16 mouse cellular contexts compared by ENCODE assay signal in genomic region chr11:45514415-45515271, GRCm38 (mm10).
DNase-seq lines count a peak whose midpoint lies in the region; ATAC-seq and TF ChIP-seq lines count a peak whose summit lies in the region.
"Had no signal": no experiment of that assay in that cellular context is flagged by ENCODE, and none has a peak within 500 bp of the region (broad histone marks: within the 10 kb centered on the region; RNA-seq: fewer than 3 reads in every experiment).

No protein-coding gene starts in this region.

- no peak overlapping the region for H3K9ac ChIP-seq in midbrain, embryonic 12.5 days (replicated peaks)
- H3K9ac ChIP-seq in embryonic facial prominence, embryonic 13.5 days = no peak overlapping the region
- no peak overlapping the region for H3K9ac ChIP-seq in hindbrain, embryonic 16.5 days (ENCODE audit: low read depth, low read length)
- no peak overlapping the region for H3K9ac ChIP-seq in midbrain, postnatal 0 days (replicated peaks; ENCODE audit: low read length, poor library complexity, severe bottlenecking)
- no peak overlapping the region for H3K9ac ChIP-seq in forebrain, embryonic 13.5 days
- H3K9ac ChIP-seq: forebrain, embryonic 15.5 days; liver, embryonic 15.5 days had no signal

- H3K9me3 ChIP-seq in midbrain, embryonic 12.5 days = 0 out of 2 replicates have a peak, but pooled peaks cover 6% of the 10 kb centered on the region
- H3K9me3 ChIP-seq in midbrain, embryonic 10.5 days (replicated peaks) = 0 out of 2 replicates have a peak, but pooled peaks cover 4% of the 10 kb centered on the region
- peaks cover 4% of the 10 kb centered on the region; the same call in 1 of the 2 replicates for H3K9me3 ChIP-seq in embryonic facial prominence, embryonic 13.5 days
- H3K9me3 ChIP-seq in hindbrain, embryonic 16.5 days (ENCODE audit: control insufficient read depth, low read length) = no peaks in the 10 kb centered on the region
- H3K9me3 ChIP-seq in midbrain, postnatal 0 days (ENCODE audit: low read length) = no peaks in the 10 kb centered on the region
- no peaks in the 10 kb centered on the region for H3K9me3 ChIP-seq in forebrain, embryonic 13.5 days (replicated peaks)
- H3K9me3 ChIP-seq: forebrain, embryonic 15.5 days; liver, embryonic 15.5 days had no signal

- no peaks in the 10 kb centered on the region for H3K4me1 ChIP-seq in midbrain, embryonic 12.5 days
- H3K4me1 ChIP-seq in midbrain, embryonic 10.5 days = no peaks in the 10 kb centered on the region
- peaks cover 14% of the 10 kb centered on the region for H3K4me1 ChIP-seq in embryonic facial prominence, embryonic 13.5 days
- no peaks in the 10 kb centered on the region for H3K4me1 ChIP-seq in hindbrain, embryonic 16.5 days (ENCODE audit: control insufficient read depth, insufficient read depth, low read depth, low read length)
- no peaks in the 10 kb centered on the region for H3K4me1 ChIP-seq in midbrain, postnatal 0 days (ENCODE audit: insufficient read depth, low read length)
- H3K4me1 ChIP-seq in forebrain, embryonic 13.5 days = no peaks in the 10 kb centered on the region
- H3K4me1 ChIP-seq: forebrain, embryonic 15.5 days; liver, embryonic 15.5 days had no signal

- H3K36me3 ChIP-seq in midbrain, embryonic 12.5 days = no peaks in the 10 kb centered on the region
- H3K36me3 ChIP-seq in midbrain, embryonic 10.5 days = no peaks in the 10 kb centered on the region
- H3K36me3 ChIP-seq in embryonic facial prominence, embryonic 13.5 days = no peaks in the 10 kb centered on the region
- H3K36me3 ChIP-seq in hindbrain, embryonic 16.5 days (ENCODE audit: control insufficient read depth, insufficient read depth, low read length) = no peaks in the 10 kb centered on the region
- H3K36me3 ChIP-seq in midbrain, postnatal 0 days (ENCODE audit: insufficient read depth, low read length) = no peaks in the 10 kb centered on the region
- H3K36me3 ChIP-seq in forebrain, embryonic 13.5 days (ENCODE audit: poor library complexity, severe bottlenecking) = no peaks in the 10 kb centered on the region
- H3K36me3 ChIP-seq: forebrain, embryonic 15.5 days; liver, embryonic 15.5 days had no signal

- no peak overlapping the region for H3K4me2 ChIP-seq in midbrain, embryonic 12.5 days (replicated peaks)
- H3K4me2 ChIP-seq in embryonic facial prominence, embryonic 13.5 days = no peak overlapping the region
- H3K4me2 ChIP-seq in hindbrain, embryonic 16.5 days (ENCODE audit: low read length) = no peak overlapping the region
- no peak overlapping the region for H3K4me2 ChIP-seq in midbrain, postnatal 0 days (ENCODE audit: low read depth, low read length, poor library complexity, severe bottlenecking)
- H3K4me2 ChIP-seq in forebrain, embryonic 13.5 days = no peak overlapping the region
- H3K4me2 ChIP-seq: forebrain, embryonic 15.5 days; liver, embryonic 15.5 days had no signal

- 0 out of 2 replicates have a peak overlapping the region, but pooled peaks have one; percentile 4 for H3K27ac ChIP-seq in midbrain, embryonic 12.5 days (replicated peaks)
- H3K27ac ChIP-seq in midbrain, embryonic 10.5 days (replicated peaks) = no peak overlapping the region
- 0 out of 2 replicates have a peak overlapping the region, but pooled peaks have one; percentile 3 for H3K27ac ChIP-seq in embryonic facial prominence, embryonic 13.5 days
- peak overlapping the region; percentile 52 for H3K27ac ChIP-seq in hindbrain, embryonic 16.5 days (ENCODE audit: low read depth, low read length)
- H3K27ac ChIP-seq in midbrain, postnatal 0 days (ENCODE audit: low read depth, low read length) = no peak overlapping the region
- H3K27ac ChIP-seq in forebrain, embryonic 13.5 days = no peak overlapping the region
- H3K27ac ChIP-seq: forebrain, embryonic 15.5 days; gastrocnemius, adult 2 months; heart, adult 2 months; liver, embryonic 15.5 days had no signal

- no peak for DNase-seq in midbrain, embryonic 10.5 days (ENCODE audit: low spot score)
- DNase-seq in midbrain, postnatal 0 days (ENCODE audit: low spot score) = peak; percentile 73
- no peak for DNase-seq in frontal cortex, adult 2 months (ENCODE audit: extremely low spot score in 1 of 2, low spot score in 1 of 2)
- DNase-seq in layer of hippocampus, adult 18-20 months (ENCODE audit: low spot score in 2 of 2) = no peak
- DNase-seq: cerebellum, adult 18-20 months; gastrocnemius, adult 2 months; heart, adult 2 months; kidney, postnatal 36 days; thymus, postnatal 4 days had no signal

- whole genome bisulfite sequencing in midbrain, embryonic 12.5 days = 73% methylated on average over 10 of the region's 10 CpGs
- 80% methylated on average over 10 of the region's 10 CpGs for WGBS in midbrain, embryonic 10.5 days
- 47% methylated on average over 10 of the region's 10 CpGs for WGBS in embryonic facial prominence, embryonic 13.5 days
- 62% methylated on average over 10 of the region's 10 CpGs for WGBS in hindbrain, embryonic 16.5 days
- WGBS in midbrain, postnatal 0 days = 59% methylated on average over 10 of the region's 10 CpGs
- WGBS in forebrain, embryonic 13.5 days = 67% methylated on average over 10 of the region's 10 CpGs

- TF ChIP-seq CTCF in midbrain, postnatal 0 days (IDR thresholded peaks at IDR 0.05) = no peak

- 0 out of 2 replicates have a peak, but pooled peaks have one; percentile 38 for ATAC-seq in midbrain, embryonic 12.5 days (ENCODE audit: low FRiP score, low read depth)
- no peak for ATAC-seq in embryonic facial prominence, embryonic 13.5 days (ENCODE audit: insufficient number of reproducible peaks, insufficient read depth, low FRiP score, low TSS enrichment, low read depth)
- ATAC-seq in hindbrain, embryonic 16.5 days = peak; percentile 80
- no peak for ATAC-seq in midbrain, postnatal 0 days (ENCODE audit: low FRiP score)
- no peak for ATAC-seq in forebrain, embryonic 13.5 days
- ATAC-seq: forebrain, embryonic 15.5 days; inflammation-experienced regulatory T-cells, adult 6 months had no signal

- H3K4me3 ChIP-seq in midbrain, embryonic 12.5 days = no peak overlapping the region
- no peak overlapping the region for H3K4me3 ChIP-seq in midbrain, embryonic 10.5 days
- H3K4me3 ChIP-seq in embryonic facial prominence, embryonic 13.5 days = no peak overlapping the region
- no peak overlapping the region for H3K4me3 ChIP-seq in hindbrain, embryonic 16.5 days (ENCODE audit: low read length)
- H3K4me3 ChIP-seq in midbrain, postnatal 0 days (ENCODE audit: low read depth, low read length) = no peak overlapping the region
- no peak overlapping the region for H3K4me3 ChIP-seq in forebrain, embryonic 13.5 days
- H3K4me3 ChIP-seq: forebrain, embryonic 15.5 days; gastrocnemius, adult 2 months; heart, adult 2 months; liver, embryonic 15.5 days had no signal

- H3K27me3 ChIP-seq in midbrain, embryonic 12.5 days = no peaks in the 10 kb centered on the region
- H3K27me3 ChIP-seq in midbrain, embryonic 10.5 days (ENCODE audit: low read depth, poor library complexity, severe bottlenecking) = no peaks in the 10 kb centered on the region
- H3K27me3 ChIP-seq in embryonic facial prominence, embryonic 13.5 days = no peaks in the 10 kb centered on the region
- H3K27me3 ChIP-seq in hindbrain, embryonic 16.5 days (replicated peaks; ENCODE audit: control insufficient read depth, insufficient read depth, low read length) = no peaks in the 10 kb centered on the region
- H3K27me3 ChIP-seq in midbrain, postnatal 0 days (ENCODE audit: insufficient read depth, low read length) = no peaks in the 10 kb centered on the region
- no peaks in the 10 kb centered on the region for H3K27me3 ChIP-seq in forebrain, embryonic 13.5 days
- H3K27me3 ChIP-seq: forebrain, embryonic 15.5 days; liver, embryonic 15.5 days had no signal

Comparison
In these comparisons a context has a peak if more than half of its experiments do, and no peak if none do; other contexts are left out.
1. ATAC-seq: peak in midbrain, embryonic 12.5 days (single experiment) and hindbrain, embryonic 16.5 days (single experiment); none in embryonic facial prominence, embryonic 13.5 days (single experiment), midbrain, postnatal 0 days (single experiment) and forebrain, embryonic 13.5 days (single experiment).
2. H3K27ac ChIP-seq: peak in midbrain, embryonic 12.5 days (single experiment), embryonic facial prominence, embryonic 13.5 days (single experiment) and hindbrain, embryonic 16.5 days (single experiment); none in midbrain, embryonic 10.5 days (single experiment), midbrain, postnatal 0 days (single experiment) and forebrain, embryonic 13.5 days (single experiment).